Mouse (Mus musculus) B cell, adult 2 months (primary cell): ENCODE results near the gene Ppp1r12c.

ENCODE experiments used
- DNase-seq, 2 experiments: peaks; one replicate each; pipeline ENCODE4 v3.0.0; 2022

Ppp1r12c gene

GRCm38 (mm10) chr7:4515853-4516252 is 14.4 kb upstream of the Ppp1r12c start:
- no peak for DNase-seq

- DNase-seq = no peak
Observed at GRCm38 (mm10) chr7:4513829-4514712, 12.6 kb upstream of the Ppp1r12c start.

- DNase-seq = peak; percentile 65 to 70
Observed at GRCm38 (mm10) chr7:4513236-4513635, 11.8 kb upstream of the Ppp1r12c start.

- DNase-seq = no peak
Observed at GRCm38 (mm10) chr7:4511489-4512224, 10.2 kb upstream of the Ppp1r12c start.

- DNase-seq = peak; percentile 73 to 74
Observed at GRCm38 (mm10) chr7:4509863-4510608, 8.6 kb upstream of the Ppp1r12c start.

- no peak for DNase-seq
Observed at GRCm38 (mm10) chr7:4508739-4509116, 7.2 kb upstream of the Ppp1r12c start.

GRCm38 (mm10) chr7:4508062-4508738 is 6.7 kb upstream of the Ppp1r12c start:
- no peak for DNase-seq

- DNase-seq = no peak
Observed at GRCm38 (mm10) chr7:4507220-4507619, 5.7 kb upstream of the Ppp1r12c start.

- no peak for DNase-seq
Observed at GRCm38 (mm10) chr7:4504646-4505435, 3.4 kb upstream of the Ppp1r12c start.

- DNase-seq = no peak
Observed at GRCm38 (mm10) chr7:4503858-4504257, 2.4 kb upstream of the Ppp1r12c start.

- DNase-seq = no peak
Observed at GRCm38 (mm10) chr7:4503100-4503499, 1.6 kb upstream of the Ppp1r12c start.

- no peak for DNase-seq
Observed at GRCm38 (mm10) chr7:4502421-4503090, 1.1 kb upstream of the Ppp1r12c start.

- peak; percentile 57 to 59 for DNase-seq
Observed at GRCm38 (mm10) chr7:4500892-4501471, 498 bp downstream of the Ppp1r12c start.

- DNase-seq = no peak
Observed at GRCm38 (mm10) chr7:4499034-4499433, 2.4 kb downstream of the Ppp1r12c start.

GRCm38 (mm10) chr7:4498251-4498650 is 3.2 kb downstream of the Ppp1r12c start:
- no peak for DNase-seq

GRCm38 (mm10) chr7:4497271-4497903 is 4.1 kb downstream of the Ppp1r12c start:
- no peak for DNase-seq

- DNase-seq = no peak
Observed at GRCm38 (mm10) chr7:4496468-4496867, 5.0 kb downstream of the Ppp1r12c start.

GRCm38 (mm10) chr7:4493991-4494390 is 7.5 kb downstream of the Ppp1r12c start:
- DNase-seq = no peak

- DNase-seq = peak in 1 of 2 experiments; percentile 33
Observed at GRCm38 (mm10) chr7:4492284-4493224, 8.9 kb downstream of the Ppp1r12c start.
